Mouse (Mus musculus) cerebral cortex, adult 2 months (tissue): ENCODE measurements around the gene Olfr1484.

Experiments
- WGBS: fragments of 180-500 bp; shearing (Covaris S2); methylation state at CpG from one replicate; pipeline ENCODE4 v1.1.7; 2018; 5-methylcytosine and 5-hydroxymethylcytosine counted together

Olfr1484 gene

DNA sequence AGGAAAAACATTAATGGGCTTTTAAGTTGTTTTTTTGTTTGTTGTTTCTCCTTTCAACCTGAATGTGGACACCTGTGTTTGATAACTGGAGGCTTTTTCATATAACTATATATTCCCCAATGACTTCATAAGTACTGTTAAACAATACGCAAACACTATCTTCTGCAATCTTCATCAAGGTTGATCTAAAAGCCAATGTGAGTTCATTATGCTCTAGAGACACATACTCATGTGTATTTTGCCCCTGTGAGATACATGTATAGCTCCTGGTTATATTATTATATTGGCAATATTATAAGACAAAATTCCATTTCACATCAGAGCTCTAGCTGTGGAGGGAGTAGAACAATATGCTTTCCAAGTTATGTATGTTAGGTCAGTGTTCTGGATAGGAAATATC, at the start of gene Olfr1484:
Gene Olfr1484, plus strand, starts transcription at position 301 of the 400 bp plus-strand sequence.
- 94% methylated on average over 1 of the region's 1 CpGs for WGBS

DNA sequence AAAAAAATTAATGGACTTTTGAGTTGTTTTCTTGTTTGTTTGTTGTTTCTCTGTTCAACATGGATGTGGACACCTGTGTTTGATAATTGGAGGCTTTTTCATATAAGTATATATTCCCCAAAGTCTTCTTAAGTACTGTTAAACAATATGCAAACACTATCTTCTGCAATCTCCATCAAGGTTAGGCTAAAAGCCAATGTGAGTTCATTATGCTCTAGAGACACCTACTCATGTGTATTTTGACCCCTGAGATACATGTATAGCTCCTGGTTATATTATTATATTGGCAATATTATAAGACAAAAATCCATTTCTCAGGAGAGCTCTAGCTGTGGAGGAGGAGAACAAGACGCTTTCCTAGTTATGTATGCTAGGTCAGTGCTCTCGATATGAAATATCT, 33.8 kb downstream of the Olfr1484 start, which contains the start of gene Olfr1487:
Gene Olfr1487, plus strand, starts transcription at position 301 of the 400 bp plus-strand sequence.
- 92% methylated on average over 2 of the region's 2 CpGs for WGBS

DNA sequence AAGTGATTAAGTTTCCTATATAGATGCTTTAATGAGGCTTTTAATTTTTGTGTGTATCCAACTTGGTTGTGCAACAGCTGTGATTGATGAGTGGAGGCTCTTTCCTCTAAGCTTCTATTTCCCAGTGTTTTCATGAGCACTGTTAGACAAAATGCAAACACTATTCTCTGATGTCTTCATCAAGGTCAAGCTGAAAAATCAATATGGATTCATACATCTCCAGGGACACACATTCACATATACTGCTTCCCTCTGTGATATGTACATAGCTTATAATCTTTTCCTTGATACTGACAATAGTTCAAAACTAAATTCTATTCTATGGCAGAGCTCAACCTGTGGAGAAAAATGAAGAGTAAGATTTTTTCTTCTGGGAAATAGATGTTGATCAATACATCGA, 48.0 kb downstream of the Olfr1484 start, which contains the start of gene Olfr1489:
Gene Olfr1489, plus strand, starts transcription at position 301 of the 400 bp plus-strand sequence.
- 85% methylated on average over 1 of the region's 1 CpGs for WGBS
